Mouse (Mus musculus) heart, embryonic 16.5 days (tissue): Measurements from ENCODE around the gene Ugcg. TPM values are rescaled to one million over a fixed set of nuclear protein-coding genes. Genes with fewer than 3 reads are reported as not detected.
A peak's percentile ranks its signal among the peaks of the same experiment; 100 is the strongest.

Experiments
- ATAC-seq: fragments of 200-750 bp; cut with Nextera tagmentation; replicated peaks from 2 replicates; pipeline ENCODE4 v1.8.0; 2017; ENCODE audit warnings: moderate number of reproducible peaks; ENCODE audit not compliant: insufficient read depth, low FRiP score; ENCODE audit errors: extremely low read depth
- H3K27ac ChIP-seq: fragments of 300-500 bp; sonication (generic); 2 replicates; pipeline ENCODE4 v1.5.1; 2014; ENCODE audit warnings: mild to moderate bottlenecking, low read length, control low read depth, moderate library complexity
- H3K27me3 ChIP-seq: fragments of 300-500 bp; sonication (generic); 2 replicates; pipeline ENCODE4 v1.6.1; 2014; ENCODE audit warnings: low read length, mixed read lengths; ENCODE audit not compliant: control insufficient read depth, insufficient read depth
- H3K36me3 ChIP-seq: fragments of 300-500 bp; sonication (generic); 2 replicates; pipeline ENCODE4 v1.6.1; 2014; ENCODE audit not compliant: control insufficient read depth, insufficient read depth
- H3K4me1 ChIP-seq: fragments of 300-500 bp; sonication (generic); 2 replicates; pipeline ENCODE4 v1.6.1; 2014; ENCODE audit warnings: low read length, mixed read lengths; ENCODE audit not compliant: control insufficient read depth, insufficient read depth
- H3K4me2 ChIP-seq: fragments of 300-500 bp; sonication (generic); 2 replicates; pipeline ENCODE4 v1.6.1; 2014; ENCODE audit warnings: low read depth, mild to moderate bottlenecking, control low read depth, low read length
- H3K4me3 ChIP-seq: fragments of 300-500 bp; sonication (generic); 2 replicates; pipeline ENCODE4 v1.5.1; 2014; ENCODE audit warnings: mild to moderate bottlenecking, control low read depth, low read length
- H3K9ac ChIP-seq: fragments of 300-500 bp; sonication (generic); 2 replicates; pipeline ENCODE4 v1.6.1; 2014; ENCODE audit warnings: low read length, control low read depth
- H3K9me3 ChIP-seq: fragments of 300-500 bp; sonication (generic); replicated peaks from 2 replicates; pipeline ENCODE4 v1.6.1; 2016; ENCODE audit warnings: low read length; ENCODE audit not compliant: control insufficient read depth
- WGBS: fragments of 180-500 bp; shearing (Covaris S2); extraction: QIAGEN DNeasy Blood & Tissue Kit; methylation state at CpG from one replicate; pipeline ENCODE4 v1.1.7; 2014; 5-methylcytosine and 5-hydroxymethylcytosine counted together
- polyA plus RNA-seq: library from polyadenylated mRNA; unstranded; fragments of >200 nt; fragmentation: Nextera tagmentation; extraction: Ambion mirVana; gene quantifications from 2 replicates; pipeline ENCODE4 v1.2.1, GENCODE M21; 2015

Gene Ugcg
- polyA plus RNA-seq = 6.6 and 8.0 TPM in 2 replicates

DNA sequence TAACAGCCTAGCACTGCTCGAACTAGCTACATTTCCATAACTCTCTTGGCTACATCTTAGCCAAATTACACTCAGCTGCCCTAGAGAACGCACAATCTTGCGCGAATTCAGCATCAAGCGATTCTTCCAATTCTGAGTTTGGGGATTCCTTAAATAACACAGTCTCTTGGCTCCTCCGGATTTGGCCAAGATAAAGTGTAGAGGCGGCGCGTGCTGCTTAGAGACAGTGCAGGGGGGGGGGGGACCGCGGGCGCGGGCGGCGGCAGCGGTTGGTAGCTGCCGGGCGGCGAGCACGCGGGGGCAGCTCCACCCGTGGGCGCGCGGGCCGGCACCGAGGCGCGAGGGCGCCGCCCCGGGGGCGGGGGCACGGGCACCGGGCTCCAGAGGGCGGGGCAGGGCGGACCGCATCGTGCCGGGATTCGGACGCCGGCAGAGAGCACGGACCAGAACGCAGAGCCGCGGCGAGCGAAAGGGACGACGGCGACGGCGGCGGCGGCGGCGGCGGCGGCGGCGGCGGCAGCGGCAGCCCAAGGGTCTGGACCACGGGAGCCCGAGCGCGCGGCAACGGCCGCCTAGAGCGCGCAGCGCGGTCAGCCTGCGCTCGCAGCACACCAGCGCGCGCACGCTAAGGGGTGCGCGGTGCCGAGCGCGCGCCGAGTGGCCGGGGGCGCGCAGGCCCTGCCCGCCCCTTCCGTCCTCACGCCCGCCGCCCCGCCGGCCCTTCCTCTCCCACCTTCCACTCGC lies at the start of gene Ugcg:
Ugcg (plus strand) TSS at position 456 of the 744 bp plus-strand sequence.
- peaks cover 3% of the 10 kb centered on the region; the same call in 1 of the 2 replicates for H3K4me1 ChIP-seq
- H3K9ac ChIP-seq = peak within 1 kb of the TSS; percentile 93
- ATAC-seq = peak; percentile 91
- H3K4me2 ChIP-seq = peak within 1 kb of the TSS; percentile 79
- no peaks in the 10 kb centered on the region for H3K9me3 ChIP-seq
- WGBS = 1% methylated on average over 51 of the region's 99 CpGs
- H3K4me3 ChIP-seq = peak within 1 kb of the TSS; percentile 84
- H3K27me3 ChIP-seq = no peaks in the 10 kb centered on the region
- H3K27ac ChIP-seq = peak within 1 kb of the TSS; percentile 95
- H3K36me3 ChIP-seq = no peaks in the 10 kb centered on the region

DNA sequence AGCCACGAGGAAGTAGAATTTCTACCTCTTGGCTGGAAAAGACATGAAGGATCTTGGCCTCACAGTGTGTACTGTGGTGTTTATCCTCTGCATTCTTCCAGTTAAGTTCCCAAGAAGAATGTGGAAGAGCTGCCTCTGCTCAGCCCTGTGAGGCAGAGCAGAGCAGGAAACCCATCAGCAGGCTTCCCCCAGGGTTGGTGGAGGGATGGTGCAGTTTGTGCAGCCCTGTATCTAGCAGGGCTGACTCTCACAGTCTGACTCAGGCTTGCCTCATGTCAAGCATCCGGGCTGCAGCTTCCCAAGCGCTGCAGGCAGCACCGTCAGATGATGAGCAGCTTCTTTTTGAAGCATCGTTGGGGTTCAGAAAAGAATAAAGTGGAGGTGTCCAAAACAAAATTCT lies 40.0 kb upstream of the Ugcg start:
- no peaks in the 10 kb centered on the region for H3K27me3 ChIP-seq
- no peak overlapping the region for H3K4me3 ChIP-seq
- no peaks in the 10 kb centered on the region for H3K9me3 ChIP-seq
- H3K4me1 ChIP-seq = no peaks in the 10 kb centered on the region
- H3K36me3 ChIP-seq = no peaks in the 10 kb centered on the region
- H3K27ac ChIP-seq = no peak overlapping the region
- no peak overlapping the region for H3K4me2 ChIP-seq
- no peak; the same call in 1 of the 2 replicates for ATAC-seq
- no peak overlapping the region for H3K9ac ChIP-seq
- WGBS = 55% methylated on average over 5 of the region's 5 CpGs

DNA sequence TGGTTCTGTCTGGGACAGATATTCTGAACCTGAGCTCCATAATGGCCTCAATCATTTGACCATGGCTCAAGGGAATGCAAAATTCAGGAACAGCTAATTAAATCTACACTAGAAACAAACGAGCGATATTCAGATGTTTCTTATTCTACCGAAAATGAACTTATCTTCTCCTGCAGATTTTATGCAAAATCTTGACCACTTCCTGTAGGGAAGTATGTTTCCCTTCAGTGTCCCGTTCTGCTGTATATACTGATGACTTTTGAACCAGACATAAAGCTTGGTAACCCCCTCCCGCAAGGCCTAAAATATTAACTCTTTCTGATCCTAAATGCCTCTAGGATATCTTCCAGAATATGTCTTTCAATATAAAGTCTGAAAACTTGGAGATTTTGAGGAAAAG lies 38.1 kb upstream of the Ugcg start:
- no peak overlapping the region for H3K4me3 ChIP-seq
- no peaks in the 10 kb centered on the region for H3K4me1 ChIP-seq
- WGBS = 51% methylated on average over 5 of the region's 5 CpGs
- no peaks in the 10 kb centered on the region for H3K9me3 ChIP-seq
- no peak for ATAC-seq
- H3K27me3 ChIP-seq = no peaks in the 10 kb centered on the region
- H3K27ac ChIP-seq = no peak overlapping the region
- no peaks in the 10 kb centered on the region for H3K36me3 ChIP-seq
- no peak overlapping the region for H3K9ac ChIP-seq
- H3K4me2 ChIP-seq = no peak overlapping the region

DNA sequence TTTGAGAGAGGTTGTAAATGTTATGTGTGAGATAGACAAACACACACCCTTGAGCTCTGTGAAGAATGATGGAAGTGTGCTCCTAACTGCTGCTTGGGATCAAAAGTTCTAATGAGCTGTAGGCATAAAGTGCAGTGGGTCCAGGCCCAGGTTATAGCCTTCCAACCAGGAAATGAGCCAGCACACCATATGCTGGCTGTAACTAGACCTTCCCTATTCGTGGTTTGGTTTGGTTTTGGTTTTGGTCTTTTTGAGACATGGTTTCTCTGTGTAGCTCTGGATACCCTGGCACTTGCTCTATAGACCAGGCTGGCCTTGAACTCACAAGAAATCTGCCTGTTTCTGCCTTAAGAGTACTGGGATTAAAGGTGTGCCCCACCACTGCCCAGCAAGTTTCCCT lies 37.1 kb upstream of the Ugcg start:
- no peak overlapping the region for H3K9ac ChIP-seq

DNA sequence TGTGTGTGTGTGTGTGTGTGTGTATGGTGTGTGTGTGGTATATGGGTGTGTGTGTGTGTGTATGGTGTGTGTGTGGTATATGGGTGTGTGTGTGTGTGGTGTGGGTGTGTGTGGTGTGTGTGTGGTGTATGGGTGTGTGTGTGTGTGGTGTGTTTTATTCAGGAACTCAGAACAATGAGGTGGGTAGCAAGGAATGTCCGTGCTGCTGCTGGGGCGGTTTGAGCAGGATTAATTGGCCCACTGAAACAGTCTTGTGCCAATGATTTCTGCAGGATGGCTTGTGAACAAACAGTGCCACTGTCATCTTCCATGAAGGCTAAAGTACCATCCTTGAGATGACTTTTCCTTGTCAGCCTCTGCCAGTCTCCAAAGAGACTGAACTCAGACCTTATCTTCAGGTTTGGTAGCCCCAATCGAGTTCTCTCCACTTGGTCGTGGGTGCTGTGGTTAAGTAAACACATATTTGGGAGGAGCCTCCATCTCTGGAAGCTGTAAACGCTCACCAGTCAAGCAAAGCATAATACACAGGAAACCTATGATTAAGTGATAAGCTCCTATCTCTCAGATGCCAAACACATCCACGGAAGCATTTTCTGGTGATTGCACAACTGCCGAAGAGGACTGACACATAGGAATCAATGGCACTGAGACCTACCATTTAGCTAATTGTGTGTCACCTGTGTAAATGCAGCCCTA lies 32.0 kb upstream of the Ugcg start:
- Histone ChIP-seq H3K4me2 (no peak overlapping the region), H3K9me3 (no peaks in the 10 kb centered on the region), H3K36me3 (no peaks in the 10 kb centered on the region), H3K4me3 (no peak overlapping the region), H3K27ac (no peak overlapping the region), H3K4me1 (peaks cover 11% of the 10 kb centered on the region), H3K27me3 (no peaks in the 10 kb centered on the region), H3K9ac (no peak overlapping the region)
- 29% methylated on average over 7 of the region's 7 CpGs for WGBS
- peak; percentile 49; the same call in 1 of the 2 replicates for ATAC-seq

More for the DNA sequence above, 37.1 kb upstream of the Ugcg start:
- whole genome bisulfite sequencing = 70% methylated on average over 1 of the region's 1 CpGs
- Histone ChIP-seq H3K4me1 (no peaks in the 10 kb centered on the region), H3K4me2 (no peak overlapping the region), H3K27me3 (no peaks in the 10 kb centered on the region), H3K9me3 (no peaks in the 10 kb centered on the region), H3K27ac (no peak overlapping the region), H3K4me3 (no peak overlapping the region), H3K36me3 (no peaks in the 10 kb centered on the region)
- no peak for ATAC-seq

DNA sequence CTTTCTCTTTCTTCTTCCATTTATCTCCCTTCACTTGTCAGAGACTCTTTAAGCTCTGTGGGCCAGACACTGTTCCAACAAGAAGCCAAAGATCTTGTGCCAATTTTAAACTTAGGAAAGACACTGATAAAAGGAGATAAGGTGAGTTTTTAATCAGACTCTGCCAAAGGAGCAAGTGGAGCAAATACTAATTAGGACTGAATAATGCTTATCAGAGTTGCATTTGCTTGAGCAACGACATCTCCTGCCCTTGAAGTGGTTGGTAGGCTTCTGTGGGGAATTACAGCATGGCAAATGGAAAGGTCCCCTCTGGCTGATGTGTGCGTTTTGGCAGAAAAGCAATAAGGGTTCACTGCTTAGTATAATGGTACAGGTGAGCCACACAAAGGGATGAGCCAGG lies 31.4 kb upstream of the Ugcg start:
- no peak overlapping the region for H3K9ac ChIP-seq
- H3K27ac ChIP-seq = no peak overlapping the region
- H3K9me3 ChIP-seq = no peaks in the 10 kb centered on the region
- no peak overlapping the region for H3K4me3 ChIP-seq
- ATAC-seq = no peak
- H3K27me3 ChIP-seq = no peaks in the 10 kb centered on the region
- peaks cover 11% of the 10 kb centered on the region for H3K4me1 ChIP-seq
- H3K4me2 ChIP-seq = no peak overlapping the region
- 46% methylated on average over 2 of the region's 2 CpGs for WGBS
- no peaks in the 10 kb centered on the region for H3K36me3 ChIP-seq

DNA sequence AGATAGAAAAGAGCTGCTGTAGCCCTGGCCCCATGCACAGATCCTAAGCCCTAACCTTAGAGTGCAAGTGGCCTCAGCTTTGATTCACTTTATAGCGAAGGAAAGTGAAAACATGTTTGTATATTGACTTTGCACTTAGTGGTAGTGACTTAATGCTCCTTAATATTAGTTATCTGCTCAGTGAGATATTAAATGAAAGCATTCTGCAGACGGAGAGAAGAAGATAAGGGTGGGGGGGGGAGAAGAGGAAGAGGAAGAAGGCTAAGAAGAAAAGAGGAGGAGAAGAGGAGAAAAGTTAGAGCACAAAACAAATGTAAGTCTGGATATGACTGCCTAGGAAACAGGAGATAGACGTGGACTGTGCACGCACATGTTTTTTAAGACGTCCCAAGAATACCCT lies 28.8 kb upstream of the Ugcg start:
- no peak overlapping the region for H3K4me3 ChIP-seq
- no peaks in the 10 kb centered on the region for H3K9me3 ChIP-seq
- H3K27me3 ChIP-seq = no peaks in the 10 kb centered on the region
- no peaks in the 10 kb centered on the region for H3K36me3 ChIP-seq
- H3K4me1 ChIP-seq = peaks cover 11% of the 10 kb centered on the region
- H3K9ac ChIP-seq = no peak overlapping the region
- ATAC-seq = no peak
- 78% methylated on average over 5 of the region's 5 CpGs for WGBS
- no peak overlapping the region for H3K4me2 ChIP-seq
- H3K27ac ChIP-seq = no peak overlapping the region

DNA sequence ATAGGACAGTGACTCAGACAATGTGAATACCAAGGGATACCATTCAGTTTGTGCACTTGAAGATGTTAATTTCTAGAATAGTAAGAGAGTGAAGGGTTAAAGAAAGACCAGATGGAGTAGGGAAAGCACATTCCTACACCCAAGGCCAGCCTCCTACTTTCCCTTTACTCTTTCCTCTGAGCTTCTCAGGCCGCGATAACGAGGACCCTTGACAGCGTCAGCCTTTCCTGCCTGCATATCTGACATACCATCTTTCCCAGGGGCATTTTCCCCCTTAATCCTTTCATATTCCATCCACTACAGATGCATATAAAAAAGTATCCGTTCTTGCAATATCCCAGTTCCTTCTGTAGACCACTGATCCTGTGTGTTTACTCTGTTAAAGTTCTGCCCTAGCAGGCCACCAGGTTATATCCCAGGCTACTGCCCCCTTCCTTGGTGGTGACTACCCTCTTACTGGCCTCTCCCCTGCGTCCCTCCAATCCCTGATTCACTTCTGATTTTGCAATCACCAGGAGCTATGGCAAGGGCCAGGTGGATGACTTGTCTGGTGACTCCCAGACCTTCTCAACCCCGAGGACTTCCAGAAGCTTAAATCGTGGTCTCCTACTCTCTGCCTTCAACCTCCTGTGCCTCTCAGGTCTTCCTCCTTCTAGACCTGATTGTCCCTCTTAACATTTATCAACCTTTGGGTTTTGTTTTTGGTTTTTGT lies 27.9 kb upstream of the Ugcg start:
- H3K4me3 ChIP-seq = no peak overlapping the region
- ATAC-seq = no peak
- H3K36me3 ChIP-seq = no peaks in the 10 kb centered on the region
- no peak overlapping the region for H3K27ac ChIP-seq
- H3K4me2 ChIP-seq = no peak overlapping the region
- peaks cover 11% of the 10 kb centered on the region for H3K4me1 ChIP-seq
- no peaks in the 10 kb centered on the region for H3K9me3 ChIP-seq
- WGBS = 50% methylated on average over 8 of the region's 8 CpGs
- H3K9ac ChIP-seq = no peak overlapping the region
- H3K27me3 ChIP-seq = no peaks in the 10 kb centered on the region

DNA sequence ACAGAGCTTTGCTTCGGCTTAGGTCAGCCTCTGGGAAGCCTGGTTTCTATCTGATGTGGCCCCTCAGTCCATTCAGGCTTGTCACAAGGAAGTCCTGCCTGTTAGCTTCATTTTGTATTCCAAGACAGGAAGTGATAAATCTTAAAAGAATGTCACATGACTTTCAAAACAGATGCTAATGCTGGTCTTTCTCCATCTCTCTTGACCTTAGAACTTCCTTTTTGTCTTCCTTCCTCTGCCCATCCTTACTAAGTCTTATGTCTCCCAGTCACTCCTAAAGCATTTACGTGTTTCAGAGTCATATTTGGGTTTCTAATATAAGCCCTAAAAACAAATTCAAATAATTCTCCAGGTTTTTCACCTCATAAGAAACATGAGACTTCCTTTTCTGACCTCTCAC lies 25.0 kb upstream of the Ugcg start:
- no peak overlapping the region for H3K4me2 ChIP-seq
- H3K4me3 ChIP-seq = no peak overlapping the region
- no peak overlapping the region for H3K27ac ChIP-seq
- H3K9me3 ChIP-seq = no peaks in the 10 kb centered on the region
- no peaks in the 10 kb centered on the region for H3K4me1 ChIP-seq
- ATAC-seq = no peak
- WGBS = 60% methylated on average over 2 of the region's 2 CpGs
- H3K36me3 ChIP-seq = no peaks in the 10 kb centered on the region
- no peaks in the 10 kb centered on the region for H3K27me3 ChIP-seq
- no peak overlapping the region for H3K9ac ChIP-seq
